ENCODE assay signal across 8 mouse cellular contexts in genomic region chr2:13544193-13544824, GRCm38 (mm10). TPM values are rescaled to one million over a fixed set of nuclear protein-coding genes. Genes with fewer than 3 reads are reported as not detected.
DNase-seq lines count a peak whose midpoint lies in the region; ATAC-seq lines count a peak whose summit lies in the region.

Gene Trdmt1 (minus strand): TSS chr2:13544668.

- peak; percentile 90 for ATAC-seq in inflammation-experienced regulatory T-cells, adult 6 months
- peak; percentile 82 for ATAC-seq in megakaryocyte progenitor cell, adult 5-6 weeks (replicated peaks; ENCODE audit: poor library complexity)

- intact Hi-C loops in gastrocnemius, postnatal 14 days (cut with DNase I; ENCODE audit: low total_unique reads), result no loop called here
- intact Hi-C loops in left cerebral cortex, postnatal 10 days (cut with DNase I), result no loop called here

- DNase-seq in adrenal gland, adult 18-20 months (ENCODE audit: low spot score in 2 of 2), result peak; percentile 75 to 81
- peak; percentile 96 for DNase-seq in embryo, embryonic 10.5 days (ENCODE audit: low spot score)
- DNase-seq in gastrocnemius, postnatal 14 days, result peak; percentile 85
- peak; percentile 70 to 89 for DNase-seq in left cerebral cortex, postnatal 10 days (ENCODE audit: extremely low spot score in 1 of 2, low spot score in 2 of 2)
- DNase-seq in right cerebral cortex, postnatal 10 days (ENCODE audit: low spot score in 2 of 2), result peak; percentile 80 to 87
- peak; percentile 80 for DNase-seq in urinary bladder, postnatal 14 days (ENCODE audit: low spot score)

RNA-seq across cellular contexts. Expression of gene Trdmt1, which starts in this region (rescaled TPM):
- 1 to 10 TPM; 2.8 to 3.2 TPM for total RNA-seq in adrenal gland, adult 18-20 months (2021)
- total RNA-seq in gastrocnemius, postnatal 14 days (2021), result 1 to 10 TPM; 3.7 to 3.9 TPM
- 10 to 100 TPM; 14.5 to 17.6 (median 15.4) TPM for polyA plus RNA-seq in inflammation-experienced regulatory T-cells, adult 6 months (2017; shearing (Covaris generic))
- total RNA-seq in left cerebral cortex, postnatal 10 days (2021), result 1 to 10 TPM; 6.5 to 6.6 TPM
- 13.9 and 14.4 TPM in 2 replicates for total RNA-seq in megakaryocyte progenitor cell, adult 5-6 weeks (2015)
- 16.4 and 17.7 TPM in 2 replicates for total RNA-seq in megakaryocyte progenitor cell, adult 5-6 weeks (2017)

Comparison
In these comparisons a context has a peak if more than half of its experiments do, and no peak if none do; other contexts are left out.
1. Peak in every context shown above with its lines: DNase-seq and ATAC-seq.